Comparison of ENCODE assay signal across 25 mouse cellular contexts in the genomic region with DNA sequence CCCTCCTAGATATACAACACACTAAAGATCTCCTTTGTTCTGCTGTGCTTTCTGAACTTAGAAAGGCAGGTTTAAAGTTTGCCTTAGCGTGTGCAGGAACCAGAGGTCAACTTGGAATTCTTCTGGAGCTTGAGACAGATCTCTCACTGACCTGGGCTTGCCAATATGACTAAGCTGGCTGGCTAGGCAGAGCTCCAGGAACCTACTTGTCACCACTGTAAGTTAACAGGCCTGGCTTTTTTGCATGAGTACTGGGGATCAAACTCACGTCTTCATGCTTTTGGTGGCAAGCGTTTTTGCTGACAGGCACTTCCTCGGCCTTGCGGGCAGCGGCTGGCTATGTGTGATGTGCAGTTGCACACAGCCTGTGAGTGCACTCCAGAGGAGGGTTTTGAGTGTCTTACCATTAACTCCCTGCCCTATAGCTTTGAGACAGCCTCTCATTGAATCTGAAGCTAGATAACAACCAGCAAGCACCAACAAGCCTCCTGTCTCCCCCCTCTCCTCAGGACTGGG. TPM values are rescaled to one million over a fixed set of nuclear protein-coding genes. Genes with fewer than 3 reads are reported as not detected.
DNase-seq lines count a peak whose midpoint lies in the region; ATAC-seq and TF ChIP-seq lines count a peak whose summit lies in the region.
"Had no signal": no experiment of that assay in that cellular context is flagged by ENCODE, and none has a peak within 500 bp of the region (broad histone marks: within the 10 kb centered on the region; RNA-seq: fewer than 3 reads in every experiment).

No protein-coding gene starts in this region.

- no peak for TF ChIP-seq CTCF in hindbrain, postnatal 0 days (IDR thresholded peaks at IDR 0.05; ENCODE audit: low read depth)

- intact Hi-C loops in heart, postnatal 25 days (cut with DNase I): no loop called here

- DNase-seq in adrenal gland, adult 2 months: peak; percentile 58
- no peak for DNase-seq in adrenal gland, adult 8-10 months
- peak; percentile 83 for DNase-seq in heart, adult 11 months
- no peak for DNase-seq in heart, postnatal 25 days (ENCODE audit: low spot score)
- peak; percentile 66 for DNase-seq in NIH3T3 (ENCODE audit: low read depth)
- DNase-seq in fibroblast of lung, adult 2 months (ENCODE audit: low read depth): peak; percentile 76
- DNase-seq in hindbrain, postnatal 0 days (ENCODE audit: low spot score): no peak
- no peak for DNase-seq in gastrocnemius, postnatal 25 days
- DNase-seq: cerebellum, adult 11-12 months; cerebellum, adult 9-11 months; embryo, embryonic 11 days; gastrocnemius, postnatal 10 days; kidney, adult 2 months; kidney, postnatal 36 days; lung, postnatal 36 days; right cerebral cortex, adult 18-20 months; right cerebral cortex, postnatal 4 days had no signal

- H3K36me3 ChIP-seq in hindbrain, postnatal 0 days (ENCODE audit: insufficient read depth, low read length): peaks cover 35% of the 10 kb centered on the region; the same call in 1 of the 2 replicates

- 88% methylated on average over 6 of the region's 6 CpGs for WGBS in hindbrain, postnatal 0 days

- no peak overlapping the region for H3K9ac ChIP-seq in hindbrain, postnatal 0 days (replicated peaks; ENCODE audit: low read length)
- H3K9ac ChIP-seq: embryonic facial prominence, embryonic 12.5 days; intestine, embryonic 15.5 days; limb, embryonic 13.5 days had no signal

- no peak overlapping the region for H3K27ac ChIP-seq in hindbrain, postnatal 0 days
- H3K27ac ChIP-seq: embryonic facial prominence, embryonic 12.5 days; intestine, embryonic 15.5 days; layer of hippocampus, adult 2 months; limb, embryonic 13.5 days had no signal

- no peaks in the 10 kb centered on the region for H3K4me1 ChIP-seq in hindbrain, postnatal 0 days (ENCODE audit: insufficient read depth, low read length)
- H3K4me1 ChIP-seq: embryonic facial prominence, embryonic 12.5 days; intestine, embryonic 15.5 days; limb, embryonic 13.5 days had no signal

- no peak for ATAC-seq in hindbrain, postnatal 0 days
- ATAC-seq: forebrain, embryonic 16.5 days; hindbrain, embryonic 16.5 days; intestine, embryonic 15.5 days; midbrain, embryonic 16.5 days had no signal

- no peak overlapping the region for H3K4me2 ChIP-seq in hindbrain, postnatal 0 days (ENCODE audit: low read depth, low read length)
- H3K4me2 ChIP-seq: embryonic facial prominence, embryonic 12.5 days; intestine, embryonic 15.5 days; limb, embryonic 13.5 days; liver, embryonic 11.5 days had no signal

- H3K27me3 ChIP-seq in hindbrain, postnatal 0 days (ENCODE audit: insufficient read depth, low read length): no peaks in the 10 kb centered on the region
- H3K27me3 ChIP-seq: embryonic facial prominence, embryonic 12.5 days; intestine, embryonic 15.5 days; limb, embryonic 13.5 days had no signal

- no peaks in the 10 kb centered on the region for H3K9me3 ChIP-seq in hindbrain, postnatal 0 days (ENCODE audit: low read length)
- H3K9me3 ChIP-seq: embryonic facial prominence, embryonic 12.5 days; intestine, embryonic 15.5 days; limb, embryonic 13.5 days had no signal

- no peak overlapping the region for H3K4me3 ChIP-seq in hindbrain, postnatal 0 days (ENCODE audit: low read length)
- H3K4me3 ChIP-seq: embryonic facial prominence, embryonic 12.5 days; intestine, embryonic 15.5 days; layer of hippocampus, adult 2 months; limb, embryonic 13.5 days had no signal

RNA-seq across cellular contexts. Expression of gene Pex13, which starts 14.7 kb away (rescaled TPM):
- total RNA-seq in adrenal gland, adult 2 months (2021): 10 to 100 TPM; 66.5 to 74.6 TPM
- polyA plus RNA-seq in adrenal gland, adult 2 months (2012; rRNA removed): 25.6 and 32.3 TPM in 2 replicates
- 10 to 100 TPM; 39.6 to 65.2 (median 55.0) TPM for total RNA-seq in adrenal gland, adult 8-10 months (2022)
- 10 to 100 TPM; 22.2 to 26.3 TPM for total RNA-seq in heart, postnatal 25 days (2021)
- 16.1 and 19.5 TPM in 2 replicates for total RNA-seq in hindbrain, postnatal 0 days (2014; rRNA removed)
- 27.8 and 28.8 TPM in 2 replicates for polyA plus RNA-seq in hindbrain, postnatal 0 days (2015; fragmentation: Nextera tagmentation; extraction: Ambion mirVana)
- 10 to 100 TPM; 15.3 to 19.2 TPM for total RNA-seq in gastrocnemius, postnatal 25 days (2021)

RNA-seq across cellular contexts. Expression of gene Pus10, which starts 15.0 kb away (rescaled TPM):
- total RNA-seq in adrenal gland, adult 2 months (2021): 10 to 100 TPM; 18.0 to 22.3 TPM
- polyA plus RNA-seq in adrenal gland, adult 2 months (2012; rRNA removed): 0.71 and 0.79 TPM in 2 replicates
- 10 to 100 TPM; 17.4 to 27.4 (median 19.6) TPM for total RNA-seq in adrenal gland, adult 8-10 months (2022)
- 10 to 100 TPM; 10.2 TPM for total RNA-seq in heart, postnatal 25 days (2021)
- total RNA-seq in hindbrain, postnatal 0 days (2014; rRNA removed): 9.0 and 11.8 TPM in 2 replicates
- 7.8 and 8.5 TPM in 2 replicates for polyA plus RNA-seq in hindbrain, postnatal 0 days (2015; fragmentation: Nextera tagmentation; extraction: Ambion mirVana)
- total RNA-seq in gastrocnemius, postnatal 25 days (2021): 10 to 100 TPM; 11.0 to 13.9 TPM

RNA-seq across cellular contexts. Expression of gene 0610010F05Rik, which starts 47.1 kb away (rescaled TPM):
- total RNA-seq in adrenal gland, adult 2 months (2021): 10 to 100 TPM; 13.5 to 14.2 TPM
- 0.76 and 2.0 TPM in 2 replicates for polyA plus RNA-seq in adrenal gland, adult 2 months (2012; rRNA removed)
- total RNA-seq in adrenal gland, adult 8-10 months (2022): 10 to 100 TPM; 13.6 to 17.6 (median 16.3) TPM
- total RNA-seq in heart, postnatal 25 days (2021): 1 to 10 TPM; 9.6 to 9.8 TPM
- 52.1 and 71.0 TPM in 2 replicates for total RNA-seq in hindbrain, postnatal 0 days (2014; rRNA removed)
- polyA plus RNA-seq in hindbrain, postnatal 0 days (2015; fragmentation: Nextera tagmentation; extraction: Ambion mirVana): 122 and 124 TPM in 2 replicates
- 10 to 100 TPM; 11.7 to 13.2 TPM for total RNA-seq in gastrocnemius, postnatal 25 days (2021)

Comparison
In these comparisons a context has a peak if more than half of its experiments do, and no peak if none do; other contexts are left out.
1. DNase-seq: peak in adrenal gland, adult 2 months (single experiment), heart, adult 11 months (single experiment), NIH3T3 (single experiment) and fibroblast of lung, adult 2 months (single experiment); none in adrenal gland, adult 8-10 months (single experiment), heart, postnatal 25 days (single experiment), hindbrain, postnatal 0 days (single experiment) and gastrocnemius, postnatal 25 days (single experiment).